Mouse (Mus musculus) brain, embryonic 14.5 days (tissue): ENCODE measurements around the gene Angptl6.

Experiments
- CTCF ChIP-seq: fragments of 200-500 bp; IDR thresholded peaks from 2 replicates; pipeline ENCODE4 v1.5.1; 2012; ENCODE audit warnings: inconsistent platforms, mild to moderate bottlenecking, moderate library complexity, borderline replicate concordance; ENCODE audit not compliant: insufficient read depth, insufficient read length; ENCODE audit errors: extremely low read depth
- POLR2A ChIP-seq: fragments of 200-500 bp; IDR thresholded peaks from 2 replicates; pipeline ENCODE4 v1.6.1; 2012; ENCODE audit warnings: mild to moderate bottlenecking, inconsistent platforms, borderline replicate concordance; ENCODE audit not compliant: poor library complexity, insufficient read depth, insufficient read length, severe bottlenecking; ENCODE audit errors: extremely low read depth

GRCm38 (mm10) chr9:20901466-20902173 lies 22.1 kb upstream of the Angptl6 start:
- TF ChIP-seq POLR2A: no peak
- TF ChIP-seq CTCF: peak; percentile 54; the same call in 1 of the 2 replicates
